Mouse (Mus musculus) limb, embryonic 10.5 days (tissue): ENCODE results near the gene Atp6v1a. TPM values are rescaled to one million over a fixed set of nuclear protein-coding genes. Genes with fewer than 3 reads are reported as not detected.

ENCODE experiments used
- DNase-seq: peaks from one replicate; pipeline ENCODE4 v3.0.0-alpha.2; 2017; ENCODE audit warnings: low spot score
- H3K27ac ChIP-seq: fragments of 300-500 bp; sonication (generic); 2 replicates; pipeline ENCODE4 v1.5.1; 2016; ENCODE audit warnings: mild to moderate bottlenecking
- H3K27me3 ChIP-seq: fragments of 300-500 bp; sonication (generic); 2 replicates; pipeline ENCODE4 v1.6.1; 2016; ENCODE audit warnings: low read depth, mild to moderate bottlenecking; ENCODE audit not compliant: poor library complexity, severe bottlenecking
- H3K36me3 ChIP-seq: fragments of 300-500 bp; sonication (generic); 2 replicates; pipeline ENCODE4 v1.6.1; 2016; ENCODE audit warnings: mild to moderate bottlenecking, moderate library complexity
- H3K4me1 ChIP-seq: fragments of 300-500 bp; sonication (generic); 2 replicates; pipeline ENCODE4 v1.6.1; 2016
- H3K4me3 ChIP-seq: fragments of 300-500 bp; sonication (generic); 2 replicates; pipeline ENCODE4 v1.5.1; 2016; ENCODE audit warnings: mild to moderate bottlenecking, moderate library complexity
- H3K9me3 ChIP-seq: fragments of 300-500 bp; sonication (generic); replicated peaks from 2 replicates; pipeline ENCODE4 v1.6.1; 2016; ENCODE audit warnings: mild to moderate bottlenecking
- WGBS: fragments of 180-500 bp; shearing (Covaris S2); methylation state at CpG from one replicate; pipeline ENCODE4 v1.1.7; 2016; 5-methylcytosine and 5-hydroxymethylcytosine counted together
- polyA plus RNA-seq: library from polyadenylated mRNA; unstranded; fragments of >200 nt; fragmentation: Nextera tagmentation; extraction: Ambion mirVana; gene quantifications from 2 replicates; pipeline ENCODE4 v1.2.1, GENCODE M21; 2016

Atp6v1a gene
- polyA plus RNA-seq, 1 experiment from 2014 or later = 34.4 TPM

DNA sequence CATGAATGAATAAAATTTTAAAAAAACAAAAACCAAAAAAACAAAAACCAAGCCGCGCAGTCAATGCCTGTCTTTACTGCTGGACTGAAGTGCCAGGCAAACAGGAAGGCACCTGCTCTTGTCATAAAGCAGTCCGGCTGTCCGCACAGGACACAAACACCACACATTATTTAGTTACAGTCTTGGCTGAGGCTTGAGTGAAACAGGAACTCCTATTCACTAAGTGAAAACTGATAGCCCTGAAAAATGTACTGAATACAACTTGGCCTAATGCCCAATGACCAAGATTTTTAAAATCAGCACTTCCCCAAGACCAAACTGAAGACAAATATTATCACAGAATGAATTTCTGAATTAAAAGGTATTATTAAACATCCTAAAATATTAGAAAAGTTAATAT, 13.1 kb downstream of the Atp6v1a start:
- Histone ChIP-seq H3K27me3 (no peaks in the 10 kb centered on the region), H3K27ac (no peak overlapping the region), H3K4me3 (no peak overlapping the region), H3K36me3 (no peaks in the 10 kb centered on the region), H3K4me1 (no peaks in the 10 kb centered on the region), H3K9me3 (no peaks in the 10 kb centered on the region)
- WGBS = 88% methylated on average over 4 of the region's 4 CpGs
- DNase-seq = no peak

DNA sequence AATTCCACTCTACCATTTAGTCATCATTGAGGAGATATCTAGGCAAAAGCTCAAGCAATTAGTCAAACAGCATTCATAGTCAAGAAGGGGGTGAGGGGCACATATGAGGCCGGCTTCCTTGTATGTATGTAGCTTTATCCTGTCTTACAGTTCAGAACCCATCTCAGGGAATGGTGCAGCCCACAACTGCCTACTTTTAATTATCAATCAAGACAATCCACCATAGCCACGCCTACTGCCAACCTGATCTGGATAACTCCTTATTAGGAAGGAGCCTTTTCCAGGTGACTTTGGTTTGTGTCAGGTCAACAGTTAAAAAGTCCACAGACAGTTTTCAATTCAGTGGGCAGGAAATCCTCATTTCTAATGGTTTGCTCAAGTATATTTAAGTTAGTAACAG, 14.1 kb downstream of the Atp6v1a start:
- WGBS = 87% methylated on average over 2 of the region's 2 CpGs
- no peaks in the 10 kb centered on the region for H3K9me3 ChIP-seq
- H3K27me3 ChIP-seq = no peaks in the 10 kb centered on the region
- H3K36me3 ChIP-seq = no peaks in the 10 kb centered on the region
- H3K4me1 ChIP-seq = no peaks in the 10 kb centered on the region
- no peak overlapping the region for H3K4me3 ChIP-seq
- H3K27ac ChIP-seq = no peak overlapping the region
- DNase-seq = no peak

DNA sequence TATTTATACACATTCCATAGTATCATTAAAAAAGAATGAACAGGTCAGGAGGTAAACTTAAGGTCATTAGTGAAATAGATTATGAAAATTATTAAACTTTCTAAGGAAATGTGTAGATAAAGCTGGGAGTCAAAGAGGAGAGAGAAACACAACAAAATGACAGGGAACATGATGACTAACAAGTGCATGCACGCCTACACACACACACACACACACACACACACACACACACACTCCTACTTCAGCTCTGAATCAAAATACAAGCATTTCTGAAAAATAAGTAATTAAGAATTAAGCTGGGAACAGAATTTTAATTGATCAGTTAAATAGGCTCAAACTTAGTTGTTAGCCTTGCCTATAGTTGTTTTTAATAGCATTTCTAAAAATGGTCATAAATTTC, 14.8 kb downstream of the Atp6v1a start:
- no peak for DNase-seq
- H3K36me3 ChIP-seq = no peaks in the 10 kb centered on the region
- no peak overlapping the region for H3K27ac ChIP-seq
- no peak overlapping the region for H3K4me3 ChIP-seq
- H3K9me3 ChIP-seq = no peaks in the 10 kb centered on the region
- no peaks in the 10 kb centered on the region for H3K4me1 ChIP-seq
- no peaks in the 10 kb centered on the region for H3K27me3 ChIP-seq
- WGBS = 85% methylated on average over 1 of the region's 1 CpGs

DNA sequence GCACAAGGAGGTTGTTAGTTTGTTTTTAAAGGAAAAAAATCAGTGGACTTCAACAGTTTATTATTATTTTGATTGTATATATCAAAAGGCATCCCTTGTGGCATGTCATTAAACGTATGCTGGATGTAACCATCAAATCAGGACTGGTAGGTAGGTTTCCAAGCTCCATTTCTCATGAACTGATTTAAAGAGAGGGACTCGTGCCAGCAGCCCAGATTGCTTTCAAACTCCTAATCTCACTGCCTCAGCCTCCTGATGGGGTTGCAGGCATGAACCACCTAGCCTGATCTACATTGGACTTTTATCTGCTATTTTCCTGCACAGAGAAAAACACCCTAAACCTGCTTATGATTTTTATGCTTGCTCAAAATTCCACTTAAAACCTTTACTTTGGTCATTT, 15.7 kb downstream of the Atp6v1a start:
- 84% methylated on average over 2 of the region's 2 CpGs for WGBS
- Histone ChIP-seq H3K27ac (no peak overlapping the region), H3K9me3 (no peaks in the 10 kb centered on the region), H3K36me3 (no peaks in the 10 kb centered on the region), H3K4me1 (no peaks in the 10 kb centered on the region), H3K27me3 (no peaks in the 10 kb centered on the region), H3K4me3 (no peak overlapping the region)
- DNase-seq = no peak

DNA sequence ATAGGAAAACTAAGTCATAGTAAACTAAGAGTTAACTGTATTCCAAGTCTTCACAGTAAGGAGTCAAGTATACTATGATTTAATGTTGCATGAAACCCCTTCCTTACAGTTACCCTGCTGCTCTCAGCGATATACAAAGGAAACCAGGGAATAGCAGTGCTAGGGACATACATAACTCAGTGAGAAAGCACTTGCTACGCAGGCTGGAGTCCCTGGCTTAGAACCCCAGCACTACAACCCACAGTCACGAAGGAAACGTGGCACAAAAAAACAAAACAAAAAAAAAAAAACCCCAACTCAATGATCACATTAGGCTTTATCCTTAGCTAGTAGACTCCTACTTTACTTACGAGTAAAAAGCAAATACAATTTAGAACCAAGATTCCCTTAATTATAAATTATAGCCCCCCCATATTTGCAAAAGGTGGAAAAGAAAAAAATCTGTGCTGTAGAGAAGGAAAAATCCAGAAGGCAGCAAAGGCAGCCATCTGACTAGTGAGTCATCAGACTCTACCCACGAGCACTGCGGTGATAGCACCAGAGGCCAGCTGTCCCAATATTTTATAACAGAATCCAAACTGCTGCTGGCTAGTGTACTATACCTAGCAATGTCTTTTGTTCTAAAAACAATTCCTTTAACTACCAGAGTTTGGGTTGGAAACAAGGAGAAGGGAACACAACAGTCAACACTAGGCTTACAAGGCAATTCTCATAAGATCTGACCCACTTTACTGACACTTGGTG, 16.4 kb downstream of the Atp6v1a start:
- Histone ChIP-seq H3K4me1 (no peaks in the 10 kb centered on the region), H3K27me3 (no peaks in the 10 kb centered on the region), H3K27ac (no peak overlapping the region), H3K4me3 (no peak overlapping the region), H3K9me3 (no peaks in the 10 kb centered on the region), H3K36me3 (no peaks in the 10 kb centered on the region)
- no peak for DNase-seq
- 94% methylated on average over 7 of the region's 7 CpGs for WGBS

DNA sequence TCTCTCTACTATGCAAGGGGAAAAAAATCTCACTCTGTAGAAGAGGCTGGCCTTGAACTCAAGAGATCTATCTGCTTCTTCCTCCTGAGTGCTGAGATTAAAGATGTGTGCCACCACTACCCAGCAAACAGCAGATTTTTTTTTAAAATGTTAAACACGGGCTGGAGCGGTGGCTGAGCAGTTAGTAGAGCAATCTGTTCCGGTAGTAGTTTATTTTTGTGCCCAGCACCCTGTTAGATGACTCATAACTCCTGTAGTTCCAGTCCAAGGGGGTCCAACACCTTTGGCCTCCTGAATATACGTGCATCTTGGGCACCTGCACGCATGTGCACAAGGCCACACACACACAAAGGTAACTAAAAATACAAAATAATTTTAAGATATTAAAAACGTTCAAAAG, 16.9 kb downstream of the Atp6v1a start:
- no peak overlapping the region for H3K27ac ChIP-seq
- no peaks in the 10 kb centered on the region for H3K4me1 ChIP-seq
- H3K4me3 ChIP-seq = no peak overlapping the region
- no peaks in the 10 kb centered on the region for H3K9me3 ChIP-seq
- DNase-seq = no peak
- H3K27me3 ChIP-seq = no peaks in the 10 kb centered on the region
- WGBS = 91% methylated on average over 6 of the region's 6 CpGs
- no peaks in the 10 kb centered on the region for H3K36me3 ChIP-seq

DNA sequence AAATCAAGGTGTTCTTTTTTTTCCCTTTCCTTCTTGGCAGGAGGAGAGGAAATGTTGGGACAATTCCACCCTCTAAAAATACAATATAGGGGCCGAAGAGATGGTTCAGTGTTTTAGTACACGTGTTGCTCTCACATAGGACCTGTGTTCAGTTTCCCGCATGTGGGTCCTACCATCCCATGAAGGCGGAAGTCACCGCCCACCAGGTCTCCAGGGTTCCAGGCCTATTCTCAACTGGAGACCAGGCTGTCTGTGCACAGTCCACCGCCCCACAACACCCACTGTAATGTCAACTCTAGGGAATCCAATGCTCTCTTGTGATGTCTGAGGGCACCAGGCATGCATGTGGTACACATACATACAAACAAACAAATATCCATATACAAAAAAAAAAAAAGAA, 17.4 kb downstream of the Atp6v1a start:
- no peak for DNase-seq
- 92% methylated on average over 6 of the region's 6 CpGs for WGBS

DNA sequence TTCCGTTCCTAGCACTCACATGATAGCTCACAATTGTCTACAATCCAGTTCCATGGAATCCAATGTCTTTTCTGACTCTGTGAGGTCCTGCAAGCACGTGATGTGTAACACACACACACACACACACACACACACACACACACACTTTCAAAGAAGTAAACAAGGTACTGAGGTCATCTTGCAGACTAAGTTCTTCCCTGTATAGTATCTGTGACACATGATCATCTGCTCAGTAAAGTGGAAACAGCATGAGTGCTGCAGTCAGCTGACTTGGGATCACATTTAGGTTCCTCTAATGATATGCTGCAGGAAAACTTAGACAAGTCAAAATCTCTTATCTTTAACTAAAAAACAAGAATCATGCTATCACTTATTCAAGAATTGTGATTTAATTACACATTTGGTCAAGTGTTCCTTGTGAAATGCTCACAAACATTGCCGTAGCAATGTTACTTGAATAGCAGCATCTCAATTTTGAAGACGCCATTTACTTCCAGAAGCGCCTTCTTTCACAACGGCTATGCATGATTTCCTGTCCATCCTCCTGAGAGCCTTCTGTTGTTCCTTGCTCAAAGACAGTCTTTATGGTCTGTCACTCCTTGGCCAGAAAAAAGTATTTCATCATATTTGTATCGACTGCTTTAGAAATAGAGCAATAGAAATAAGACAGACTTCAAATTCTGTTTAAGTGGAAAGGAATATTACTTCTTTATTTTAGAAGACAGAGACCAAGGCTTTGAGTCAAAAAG, 19.6 kb downstream of the Atp6v1a start:
- peaks cover 10% of the 10 kb centered on the region for H3K36me3 ChIP-seq
- 94% methylated on average over 7 of the region's 7 CpGs for WGBS
- no peak for DNase-seq
- H3K4me1 ChIP-seq = no peaks in the 10 kb centered on the region
- no peak overlapping the region for H3K27ac ChIP-seq
- no peaks in the 10 kb centered on the region for H3K27me3 ChIP-seq
- no peaks in the 10 kb centered on the region for H3K9me3 ChIP-seq
- H3K4me3 ChIP-seq = no peak overlapping the region

More for the DNA sequence above, 17.4 kb downstream of the Atp6v1a start:
- Histone ChIP-seq H3K27ac (no peak overlapping the region), H3K4me3 (no peak overlapping the region), H3K9me3 (no peaks in the 10 kb centered on the region), H3K36me3 (no peaks in the 10 kb centered on the region), H3K27me3 (no peaks in the 10 kb centered on the region), H3K4me1 (no peaks in the 10 kb centered on the region)

DNA sequence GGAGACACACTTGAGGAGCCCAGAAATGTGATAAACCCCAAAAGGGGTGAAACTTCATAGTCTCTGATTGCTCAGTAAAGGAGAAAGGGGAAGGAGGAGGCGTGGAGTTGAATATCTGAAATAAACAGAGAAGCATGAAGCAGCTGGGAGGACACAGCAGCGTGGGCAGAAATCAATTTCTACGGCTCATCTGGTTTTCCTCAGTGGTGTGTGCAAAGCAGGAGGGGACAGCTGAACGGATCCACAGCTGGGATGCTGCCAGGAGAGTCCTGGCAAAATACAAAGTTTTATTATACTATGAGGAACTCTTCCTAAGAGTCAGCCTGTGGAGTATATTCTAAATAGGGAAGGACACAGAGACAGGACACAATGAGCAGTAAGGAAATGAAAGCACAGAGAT, 30.5 kb downstream of the Atp6v1a start:
- no peak overlapping the region for H3K4me3 ChIP-seq
- H3K27me3 ChIP-seq = no peaks in the 10 kb centered on the region
- H3K9me3 ChIP-seq = no peaks in the 10 kb centered on the region
- no peak overlapping the region for H3K27ac ChIP-seq
- H3K36me3 ChIP-seq = peaks cover 60% of the 10 kb centered on the region
- DNase-seq = no peak
- no peaks in the 10 kb centered on the region for H3K4me1 ChIP-seq
- 92% methylated on average over 4 of the region's 4 CpGs for WGBS

DNA sequence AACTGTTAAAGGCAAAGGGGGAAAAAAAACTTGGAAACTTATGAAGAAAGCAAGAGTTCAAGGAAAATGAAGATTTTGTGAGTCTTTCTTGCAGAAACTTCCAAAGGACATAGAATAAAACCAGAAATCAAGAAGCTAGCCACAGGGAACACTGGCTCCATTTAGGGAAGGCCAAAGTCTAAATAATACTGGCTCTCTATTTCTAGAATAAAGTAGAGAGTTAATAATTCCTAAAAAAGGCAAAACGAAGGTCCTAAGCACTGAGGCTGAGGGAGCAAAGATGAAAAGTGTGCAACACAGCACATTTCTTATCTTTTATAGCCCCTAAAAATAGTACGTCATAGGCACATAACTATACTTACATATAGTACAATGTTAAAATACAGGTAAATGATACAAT, 34.3 kb downstream of the Atp6v1a start:
- H3K27ac ChIP-seq = no peak overlapping the region
- H3K9me3 ChIP-seq = no peaks in the 10 kb centered on the region
- DNase-seq = no peak
- no peak overlapping the region for H3K4me3 ChIP-seq
- 95% methylated on average over 2 of the region's 2 CpGs for WGBS
- H3K36me3 ChIP-seq = peaks cover 75% of the 10 kb centered on the region
- H3K4me1 ChIP-seq = no peaks in the 10 kb centered on the region
- no peaks in the 10 kb centered on the region for H3K27me3 ChIP-seq

DNA sequence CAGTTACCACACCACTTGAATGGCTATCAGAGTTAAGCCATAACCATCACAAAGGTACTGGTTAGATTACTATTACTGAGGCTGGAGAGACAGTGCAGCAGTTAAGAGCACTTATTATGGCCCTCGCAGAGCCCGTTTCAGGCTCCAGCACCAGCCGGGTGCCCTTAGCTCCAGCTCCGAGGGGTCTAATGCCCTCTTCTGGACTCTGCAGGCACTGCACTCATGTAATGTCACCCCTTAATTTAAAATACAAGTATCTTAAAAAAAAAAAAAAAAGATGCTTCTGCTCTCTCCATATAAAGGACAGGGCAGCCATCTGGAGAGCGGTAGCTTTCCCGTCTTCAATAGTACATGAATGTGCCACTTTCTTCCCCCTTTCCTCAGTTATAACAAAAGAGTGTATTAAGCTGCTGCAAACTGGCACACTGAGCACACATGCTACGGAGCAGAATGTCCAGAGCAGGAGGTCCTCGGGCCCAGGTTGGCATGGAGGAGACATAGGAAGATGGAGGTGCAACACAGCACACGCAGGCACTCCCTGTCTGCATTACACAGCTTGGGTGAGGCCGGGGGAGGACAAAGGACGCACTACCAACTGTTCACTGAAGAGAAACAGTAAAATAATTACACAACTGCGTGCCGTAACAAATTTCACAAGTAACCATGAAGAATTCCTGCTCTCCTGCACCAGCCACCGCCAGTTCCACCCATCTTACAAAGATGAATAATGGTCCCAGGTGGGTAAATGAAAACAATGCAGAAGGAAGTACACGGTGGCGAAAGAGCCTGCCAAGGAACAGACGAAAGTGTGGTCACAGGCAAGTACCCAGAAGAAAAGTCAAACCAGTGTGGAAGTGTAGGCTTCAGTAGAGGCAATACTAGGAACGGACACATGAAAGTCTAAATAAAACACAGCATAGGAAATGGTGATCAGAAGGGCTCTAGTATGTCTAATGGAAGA, 35.4 kb downstream of the Atp6v1a start:
- Histone ChIP-seq H3K4me1 (no peaks in the 10 kb centered on the region), H3K36me3 (peaks cover 79% of the 10 kb centered on the region), H3K4me3 (no peak overlapping the region), H3K27me3 (no peaks in the 10 kb centered on the region), H3K9me3 (no peaks in the 10 kb centered on the region), H3K27ac (no peak overlapping the region)
- no peak for DNase-seq
- 90% methylated on average over 18 of the region's 18 CpGs for WGBS

DNA sequence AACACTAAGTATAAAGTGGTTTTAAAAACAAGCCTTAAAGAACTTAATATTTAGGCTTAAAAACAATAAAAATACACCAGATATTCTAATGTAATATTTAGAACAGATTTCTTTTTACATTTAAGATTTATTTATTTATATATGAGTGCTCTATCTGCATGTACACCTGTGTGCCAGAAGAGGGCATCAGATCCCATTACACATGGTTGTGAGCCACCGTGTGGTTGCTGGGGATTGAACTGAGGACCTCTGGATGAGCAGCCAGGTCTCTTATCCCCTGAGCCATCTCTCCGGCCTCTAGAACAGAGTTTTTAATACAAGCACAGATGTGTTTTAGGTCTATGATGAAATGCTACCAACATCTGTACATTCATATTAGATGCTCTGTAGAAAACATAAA, 36.6 kb downstream of the Atp6v1a start:
- H3K27ac ChIP-seq = no peak overlapping the region
- peaks cover 79% of the 10 kb centered on the region for H3K36me3 ChIP-seq
- no peak for DNase-seq
- no peaks in the 10 kb centered on the region for H3K4me1 ChIP-seq
- 91% methylated on average over 2 of the region's 2 CpGs for WGBS
- H3K9me3 ChIP-seq = no peaks in the 10 kb centered on the region
- no peak overlapping the region for H3K4me3 ChIP-seq
- no peaks in the 10 kb centered on the region for H3K27me3 ChIP-seq
